Mouse (Mus musculus): ENCODE measurements around the gene Reln. TPM values are rescaled to one million over a fixed set of nuclear protein-coding genes. Genes with fewer than 3 reads are reported as not detected.

The Reln gene
- total RNA-seq, 2 experiments from 2014 or later: 144 to 145 TPM

DNA sequence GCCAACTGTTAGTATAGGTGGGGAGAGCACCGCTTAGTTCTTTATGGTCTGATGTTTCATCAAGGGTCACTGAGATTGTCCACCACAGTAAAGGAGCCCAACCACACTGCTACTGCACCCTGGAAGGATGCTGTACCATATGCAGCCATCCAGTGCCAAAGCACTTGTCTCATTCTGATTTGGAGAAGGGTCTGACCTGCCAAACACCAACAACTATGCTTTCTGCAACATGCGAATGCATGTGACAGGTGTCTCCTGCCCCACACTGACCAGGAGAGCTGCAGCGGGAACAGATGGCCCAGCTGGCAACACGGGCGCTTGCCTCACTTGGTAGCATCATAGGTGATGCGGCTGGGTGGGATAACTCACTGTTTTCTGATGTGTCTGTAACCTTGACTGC lies 91.2 kb downstream of the Reln start:
- DNase-seq (ENCODE audit: extremely low spot score in 1 of 2, low spot score in 2 of 2): no peak
- intact Hi-C loops (cut with DNase I): no loop called here

DNA sequence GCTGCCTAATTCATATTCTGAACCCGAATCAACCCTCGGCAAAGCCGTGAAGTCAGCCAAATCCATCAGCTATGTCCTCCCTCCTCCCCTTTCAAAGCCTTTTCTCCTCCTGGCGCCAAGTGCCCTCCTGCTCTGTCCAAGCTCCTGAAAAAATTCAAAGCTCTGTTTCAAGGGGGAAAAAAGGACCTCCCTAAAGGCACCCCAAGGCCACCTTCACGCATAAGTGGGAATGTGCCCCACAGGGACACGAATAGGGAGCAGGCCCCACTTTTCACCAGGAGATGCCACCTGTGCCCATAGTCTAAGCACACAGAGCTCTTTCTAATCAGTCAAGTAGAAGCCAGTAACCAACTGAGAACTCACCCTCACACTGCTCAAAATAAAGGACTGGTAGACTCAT lies 96.7 kb downstream of the Reln start:
- no peak for DNase-seq (ENCODE audit: extremely low spot score in 1 of 2, low spot score in 2 of 2)
- intact Hi-C loops (cut with DNase I): no loop called here

DNA sequence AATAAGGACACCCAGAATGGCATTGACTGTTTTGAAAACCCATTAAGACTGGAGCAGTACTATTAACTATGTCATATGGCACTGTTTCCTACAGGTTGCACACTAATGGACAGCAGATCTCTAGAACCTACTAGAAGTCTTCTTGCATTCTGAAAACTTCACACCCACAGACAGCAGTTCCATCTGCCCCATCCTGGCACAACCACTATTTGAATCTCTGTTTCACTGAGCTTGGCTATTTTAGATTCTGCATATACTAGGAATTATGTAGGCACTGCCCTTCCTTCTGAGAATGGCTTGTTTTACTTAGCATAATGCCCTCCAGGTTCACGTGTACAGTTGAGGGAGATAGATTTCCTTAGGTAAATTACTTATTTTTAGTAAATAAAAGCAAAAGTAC lies 99.4 kb downstream of the Reln start:
- intact Hi-C loops (cut with DNase I): no loop called here

DNA sequence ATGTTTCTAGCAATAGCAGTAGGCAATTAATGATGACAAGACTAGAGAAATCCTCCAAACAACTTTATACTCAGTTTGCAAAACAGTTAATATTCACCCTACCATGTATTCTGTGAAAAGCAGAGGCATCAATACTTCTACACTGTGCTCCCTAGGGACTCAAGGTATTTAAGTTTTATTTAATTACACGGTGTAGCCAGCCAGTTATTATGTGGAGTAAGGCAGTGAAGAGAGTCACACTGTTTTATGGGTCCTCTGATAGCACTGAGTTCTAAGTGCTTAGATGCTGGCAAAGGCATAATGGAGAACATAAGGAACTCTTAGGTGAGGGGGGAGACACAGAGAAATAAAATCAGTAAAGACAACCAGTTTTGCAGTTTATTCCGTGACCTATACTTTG lies 101.0 kb downstream of the Reln start:
- intact Hi-C loops (cut with DNase I): no loop called here
- DNase-seq (ENCODE audit: extremely low spot score in 1 of 2, low spot score in 2 of 2): no peak

More for the DNA sequence above, 99.4 kb downstream of the Reln start:
- DNase-seq (ENCODE audit: extremely low spot score in 1 of 2, low spot score in 2 of 2): peak in 1 of 2 experiments; percentile 4

DNA sequence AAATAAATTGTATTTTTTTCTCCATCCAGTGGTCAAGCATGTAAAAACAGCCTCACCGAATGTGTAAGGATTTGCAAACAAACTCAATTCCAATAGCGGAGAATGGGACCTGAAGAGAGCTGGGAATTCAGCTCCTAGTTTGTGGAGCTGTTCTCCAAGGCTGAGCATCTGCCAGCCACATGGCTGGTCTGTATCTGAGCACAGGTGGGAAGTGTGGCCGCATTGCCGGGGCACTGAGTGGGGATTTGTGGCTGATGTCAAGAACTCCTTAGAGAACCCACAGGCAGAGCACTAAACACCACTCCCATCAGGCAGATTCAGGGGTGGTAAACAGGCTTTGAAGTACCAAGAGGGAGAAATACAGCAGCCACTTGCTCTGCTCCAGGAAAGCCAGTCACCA lies 102.9 kb downstream of the Reln start:
- DNase-seq (ENCODE audit: extremely low spot score in 1 of 2, low spot score in 2 of 2): no peak
- intact Hi-C loops (cut with DNase I): no loop called here

DNA sequence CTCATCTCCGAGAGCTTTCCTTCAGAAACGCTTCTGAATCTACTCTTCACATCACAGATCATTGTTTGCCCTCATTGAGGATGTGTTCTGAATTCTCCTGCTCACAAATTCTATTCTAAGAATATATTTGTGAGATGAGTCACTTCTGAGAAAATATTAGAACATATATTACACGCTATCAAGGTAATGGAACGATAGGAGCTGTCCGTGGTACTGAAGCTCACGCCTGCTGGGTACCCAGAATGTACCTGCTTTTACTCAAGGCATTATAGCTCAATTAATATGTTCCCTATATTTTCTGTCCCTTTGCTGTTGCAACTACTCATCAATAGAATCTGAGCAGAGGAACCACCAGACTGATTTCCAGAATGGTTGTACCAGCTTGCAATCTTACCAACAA lies 107.7 kb downstream of the Reln start:
- no peak for DNase-seq (ENCODE audit: extremely low spot score in 1 of 2, low spot score in 2 of 2)
- intact Hi-C loops (cut with DNase I): no loop called here

DNA sequence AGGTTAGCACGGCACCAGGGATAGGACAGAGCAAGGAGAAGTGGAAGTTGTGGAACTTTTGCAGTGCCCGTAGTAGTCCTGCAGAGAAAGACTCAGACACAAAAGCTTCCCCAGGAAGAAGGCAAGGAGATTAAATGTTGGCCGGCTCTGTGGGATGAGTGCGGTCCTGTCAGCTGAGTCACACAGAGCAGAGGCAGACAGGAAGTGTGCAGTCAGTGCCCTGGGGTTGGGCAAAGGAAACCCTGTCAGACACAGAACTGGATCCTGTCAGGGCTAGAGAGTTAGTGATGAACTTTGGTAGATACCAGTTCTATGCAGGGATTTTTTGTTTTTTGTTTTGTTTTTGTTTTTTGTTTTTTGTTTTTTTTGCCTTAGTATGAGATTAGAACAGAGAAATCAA lies 120.0 kb downstream of the Reln start:
- intact Hi-C loops (cut with DNase I): no loop called here
- no peak for DNase-seq (ENCODE audit: extremely low spot score in 1 of 2, low spot score in 2 of 2)

DNA sequence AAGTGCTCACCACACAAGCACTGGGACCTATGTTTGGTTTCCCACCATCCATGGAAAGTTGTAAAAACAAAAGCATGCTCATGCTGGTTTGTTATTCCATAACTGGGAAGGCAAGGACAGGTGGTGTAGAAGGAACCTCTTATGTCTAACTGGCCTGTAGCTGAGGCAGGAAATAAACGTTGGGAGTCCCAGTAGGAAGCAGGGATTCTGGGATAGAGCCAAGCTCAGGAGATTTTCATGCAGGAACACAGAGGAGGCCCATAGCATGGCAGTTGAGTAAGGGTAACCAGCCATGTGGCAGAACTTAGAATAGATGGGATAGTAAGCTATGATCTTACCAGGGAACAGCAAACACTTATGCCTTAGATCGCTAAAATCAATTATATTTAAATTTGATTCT lies 120.6 kb downstream of the Reln start:
- DNase-seq (ENCODE audit: extremely low spot score in 1 of 2, low spot score in 2 of 2): no peak
- intact Hi-C loops (cut with DNase I): no loop called here

DNA sequence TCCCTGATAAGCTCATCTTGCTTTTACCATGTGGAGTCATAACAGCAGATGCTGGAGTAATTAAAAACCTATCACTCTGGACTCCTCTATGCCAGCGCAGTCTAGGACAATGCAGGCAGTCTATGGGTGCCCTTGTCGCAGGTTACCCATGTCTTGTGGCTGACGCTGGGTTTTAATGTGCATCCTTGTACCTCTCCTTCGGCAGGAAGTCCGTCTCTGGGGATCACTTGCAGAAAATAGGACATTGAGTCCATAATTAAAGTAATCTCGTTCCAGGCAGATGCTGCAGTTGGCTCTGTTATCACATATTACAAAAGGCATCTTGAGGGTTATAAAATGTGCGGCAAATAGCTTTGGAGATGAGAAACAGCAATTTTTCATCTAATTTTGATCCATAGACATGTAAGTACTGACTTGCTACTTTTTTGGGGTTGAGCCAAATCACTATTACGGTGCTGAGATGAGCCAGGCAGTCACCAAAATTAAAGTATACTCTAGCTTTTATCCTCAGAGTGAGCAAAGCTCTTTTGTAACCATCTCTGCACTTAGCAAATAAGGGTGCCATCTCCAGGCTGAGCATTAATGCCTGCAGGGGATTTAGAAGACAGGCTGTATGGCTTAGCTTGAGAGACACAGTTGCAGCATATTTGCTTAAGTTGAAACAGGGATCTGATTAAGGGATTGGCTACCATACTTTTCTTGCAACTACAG lies 136.0 kb downstream of the Reln start:
- intact Hi-C loops (cut with DNase I): no loop called here
- DNase-seq (ENCODE audit: extremely low spot score in 1 of 2, low spot score in 2 of 2): no peak

DNA sequence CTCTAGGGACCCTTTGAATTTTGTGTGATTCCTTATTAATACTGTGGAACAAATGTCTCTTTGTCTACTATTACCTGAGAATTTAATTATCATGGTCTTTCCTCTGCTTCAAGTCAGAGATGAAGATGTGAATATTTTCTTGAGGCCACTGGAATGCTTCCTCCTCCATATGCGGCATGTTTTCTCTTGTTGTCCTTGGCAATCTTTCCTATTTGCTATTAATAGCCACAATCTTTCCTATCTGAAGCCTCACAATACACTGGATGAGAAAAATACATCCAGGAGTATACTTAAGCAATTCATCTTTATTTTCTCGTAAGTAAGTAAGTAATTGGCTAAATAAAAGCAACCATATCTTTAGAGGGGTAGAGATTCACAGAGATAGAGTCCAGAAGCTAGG lies 146.6 kb downstream of the Reln start:
- intact Hi-C loops (cut with DNase I): no loop called here
- DNase-seq (ENCODE audit: extremely low spot score in 1 of 2, low spot score in 2 of 2): no peak

DNA sequence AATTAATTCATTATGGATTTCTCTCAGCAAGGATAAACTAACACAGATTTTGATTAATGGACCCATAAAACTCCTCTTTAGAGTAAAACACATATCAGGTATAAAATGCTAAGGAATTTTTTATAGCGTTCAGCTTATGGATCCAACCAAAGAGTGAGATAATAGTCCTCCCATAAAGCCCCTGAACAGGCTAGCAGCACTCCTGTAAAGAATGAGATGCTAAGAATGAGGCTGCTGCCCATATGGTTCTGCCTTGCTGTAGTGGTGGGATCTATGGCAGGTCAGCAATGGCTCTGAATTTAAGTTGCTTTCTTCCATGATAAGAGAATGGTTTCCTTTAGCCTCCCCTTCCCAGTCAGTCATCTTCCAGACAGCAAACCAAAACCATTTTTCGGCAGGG lies 147.6 kb downstream of the Reln start:
- DNase-seq (ENCODE audit: extremely low spot score in 1 of 2, low spot score in 2 of 2): no peak
- intact Hi-C loops (cut with DNase I): no loop called here

DNA sequence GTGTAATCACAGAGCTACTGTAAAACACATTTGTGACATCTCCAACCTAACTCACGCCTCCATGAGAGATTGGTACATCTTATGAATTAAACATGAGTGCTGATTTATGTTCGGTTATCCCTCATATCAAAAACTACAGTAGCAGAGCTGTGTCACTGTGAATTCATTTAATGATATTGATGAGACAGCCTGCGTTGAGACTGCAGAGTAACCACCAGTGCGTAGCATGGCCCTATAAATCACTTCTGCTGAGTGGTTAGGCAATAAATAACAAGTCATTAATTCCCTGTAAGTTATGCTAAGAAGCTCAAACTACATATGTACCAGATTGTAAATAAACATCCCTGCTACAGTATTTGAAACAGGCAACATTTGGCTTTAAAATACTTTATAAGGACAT lies 148.0 kb downstream of the Reln start:
- DNase-seq (ENCODE audit: extremely low spot score in 1 of 2, low spot score in 2 of 2): no peak
- intact Hi-C loops (cut with DNase I): no loop called here

DNA sequence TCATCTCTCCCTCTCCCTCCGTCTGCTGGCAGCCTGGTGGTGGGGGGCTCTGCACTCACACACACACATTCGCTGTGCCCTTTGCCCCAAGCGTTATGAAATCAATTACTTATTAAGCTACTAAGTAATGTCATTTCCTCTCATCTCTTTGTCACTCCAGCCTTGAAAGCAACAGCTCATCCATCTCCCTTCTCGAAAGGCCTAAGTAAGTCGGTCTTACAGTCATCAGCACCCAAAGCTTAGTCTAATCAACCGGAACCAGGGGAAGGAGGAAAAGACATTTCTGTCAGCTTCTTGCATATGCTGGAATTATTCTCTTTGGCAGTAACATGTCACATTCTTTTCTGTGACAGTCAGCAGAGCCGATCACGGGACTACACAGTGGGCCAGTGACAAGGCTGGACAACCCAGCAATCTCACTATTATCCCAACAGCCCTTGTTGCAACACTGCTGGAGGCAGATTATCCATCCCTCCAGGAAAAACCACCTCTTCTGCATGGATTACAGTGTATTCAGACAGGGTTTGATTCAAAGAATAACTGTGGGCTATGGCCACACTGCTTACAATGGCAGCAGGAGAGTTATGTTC lies 149.1 kb downstream of the Reln start:
- no peak for DNase-seq (ENCODE audit: extremely low spot score in 1 of 2, low spot score in 2 of 2)
- intact Hi-C loops (cut with DNase I): no loop called here

DNA sequence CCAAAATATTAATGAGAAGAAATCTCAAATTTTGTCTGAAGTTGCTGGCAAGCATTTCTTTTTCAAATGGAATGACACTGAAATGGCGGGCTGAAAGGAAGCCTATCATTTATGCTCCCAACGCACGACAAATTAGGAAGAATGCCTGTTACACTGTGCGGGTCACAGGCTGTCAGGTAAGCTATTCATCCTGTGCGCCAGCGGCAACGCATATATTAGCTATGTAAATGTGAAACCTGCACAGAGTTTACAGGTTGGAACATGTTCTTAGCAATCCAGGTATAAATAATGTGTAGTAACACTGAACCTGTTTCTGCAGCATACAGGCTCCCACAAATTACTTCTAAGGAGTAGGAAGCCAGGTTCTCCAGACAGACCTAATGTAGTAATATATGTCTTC lies 152.7 kb downstream of the Reln start:
- DNase-seq (ENCODE audit: extremely low spot score in 1 of 2, low spot score in 2 of 2): no peak
- intact Hi-C loops (cut with DNase I): no loop called here

DNA sequence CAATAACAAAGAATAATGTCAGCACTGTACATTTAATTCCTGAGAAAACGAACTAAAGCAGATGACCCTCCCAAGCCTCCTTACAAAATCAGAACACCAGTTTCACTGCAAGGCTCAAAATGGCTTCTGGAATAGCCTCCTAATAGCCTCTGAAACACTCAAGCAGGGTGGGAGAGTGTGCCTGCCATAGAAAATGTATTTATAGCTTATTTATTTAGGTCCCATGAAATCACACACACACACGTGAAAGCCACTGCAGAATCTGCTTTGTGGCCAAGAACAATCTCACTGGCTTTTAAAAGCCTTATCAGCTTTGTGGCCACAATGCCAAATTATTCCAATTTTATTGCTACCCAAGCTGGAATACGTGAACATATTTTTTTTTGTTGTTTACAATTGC lies 154.2 kb downstream of the Reln start:
- no peak for DNase-seq (ENCODE audit: extremely low spot score in 1 of 2, low spot score in 2 of 2)
- intact Hi-C loops (cut with DNase I): no loop called here

DNA sequence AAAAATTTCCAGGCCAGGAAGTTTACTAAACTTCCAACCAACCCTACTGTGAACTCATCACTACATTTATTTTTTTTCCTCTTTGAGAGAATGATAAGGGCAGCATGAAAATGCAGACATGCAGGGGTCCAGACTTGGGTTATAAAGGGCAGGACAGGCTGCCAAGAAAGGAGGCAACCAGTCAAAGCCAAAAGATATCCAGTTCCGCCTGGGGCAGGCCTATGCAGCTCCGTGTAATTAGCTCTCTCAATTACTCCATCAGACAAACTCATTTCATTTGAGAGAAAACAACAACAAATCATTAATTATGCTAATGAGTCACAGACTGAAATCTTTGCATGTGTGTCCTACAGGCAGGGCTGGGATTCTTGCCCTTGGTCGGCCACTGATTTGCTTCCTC lies 156.9 kb downstream of the Reln start:
- intact Hi-C loops (cut with DNase I): no loop called here
- no peak for DNase-seq (ENCODE audit: extremely low spot score in 1 of 2, low spot score in 2 of 2)

DNA sequence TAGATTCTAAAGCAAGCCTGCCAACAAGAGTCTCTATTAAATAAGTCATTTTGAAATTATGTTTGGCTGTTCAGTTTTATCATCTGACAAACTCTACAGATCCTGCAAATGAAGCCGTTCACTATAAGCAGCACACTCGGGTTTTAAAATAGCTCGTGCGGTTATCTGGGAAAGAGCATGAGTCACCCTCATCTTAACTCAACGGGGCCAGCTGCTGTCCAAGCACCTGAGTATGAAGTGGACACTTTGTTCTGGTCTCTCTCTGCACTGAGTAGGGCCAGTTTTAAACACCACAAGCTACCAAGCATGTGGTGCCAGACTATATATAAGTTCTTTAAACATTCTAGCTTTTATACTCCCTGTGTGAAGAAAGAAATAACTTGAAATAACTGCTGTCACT lies 168.0 kb downstream of the Reln start:
- no peak for DNase-seq (ENCODE audit: extremely low spot score in 1 of 2, low spot score in 2 of 2)
- intact Hi-C loops (cut with DNase I): no loop called here

DNA sequence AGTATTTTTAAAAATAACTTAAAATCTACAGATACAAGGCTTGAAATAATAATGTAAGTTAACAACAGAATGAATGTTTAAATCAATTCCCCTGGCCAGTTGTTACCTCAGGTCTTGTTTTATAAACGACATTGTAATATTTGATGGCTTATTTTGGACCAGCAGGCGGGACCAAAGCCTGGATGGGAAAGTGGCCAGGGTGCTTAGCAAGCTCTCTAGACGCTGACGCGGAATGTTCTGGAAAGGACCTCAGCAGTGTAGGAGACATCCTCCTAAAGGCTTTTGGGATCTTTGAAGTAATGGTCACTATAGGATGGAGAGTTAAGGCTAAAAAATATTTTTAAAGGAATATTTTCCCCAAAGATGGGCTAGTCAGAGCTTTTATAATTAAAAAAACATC lies 173.2 kb downstream of the Reln start:
- intact Hi-C loops (cut with DNase I): no loop called here
- DNase-seq (ENCODE audit: extremely low spot score in 1 of 2, low spot score in 2 of 2): no peak

DNA sequence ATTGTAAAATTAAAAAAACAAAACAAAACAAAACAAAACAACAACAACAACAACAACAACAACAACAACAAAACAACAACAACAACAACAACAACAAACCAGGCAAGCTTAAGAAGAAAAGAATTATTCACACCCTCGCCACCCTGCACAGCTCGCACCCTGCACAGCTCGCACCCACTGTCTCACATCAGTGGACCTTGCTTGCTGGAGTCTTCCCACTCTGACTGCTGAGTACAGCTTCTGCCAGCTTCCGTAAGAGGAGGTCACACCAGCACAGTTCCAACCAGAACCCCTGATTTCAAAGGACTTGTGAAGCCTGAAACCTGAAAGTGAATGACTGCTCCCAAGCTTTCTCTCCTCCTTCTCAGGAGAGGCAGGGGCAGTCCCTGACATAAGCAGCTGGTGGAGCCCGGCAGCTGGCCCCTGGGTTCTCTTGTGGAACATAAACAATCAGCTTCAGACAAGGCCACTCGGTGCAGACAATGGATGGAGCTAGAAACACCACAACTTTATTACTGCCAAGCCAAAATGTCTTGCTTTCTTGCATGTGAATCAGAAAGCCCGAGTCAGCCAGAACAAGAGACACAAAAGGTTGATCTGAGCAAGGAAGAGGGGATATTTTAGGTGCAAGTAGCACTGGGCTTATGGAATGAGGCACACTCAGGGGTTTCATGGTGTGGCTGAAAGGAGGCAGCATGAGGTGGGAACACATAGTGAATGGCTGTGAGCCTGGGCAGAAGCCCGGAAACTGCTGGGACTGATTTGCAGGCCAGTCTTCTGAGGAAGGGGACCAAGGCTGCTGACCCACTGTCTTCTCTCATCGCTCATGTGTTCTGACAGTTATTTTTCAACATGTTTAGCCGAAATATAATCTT lies 180.2 kb downstream of the Reln start:
- intact Hi-C loops (cut with DNase I): no loop called here

DNA sequence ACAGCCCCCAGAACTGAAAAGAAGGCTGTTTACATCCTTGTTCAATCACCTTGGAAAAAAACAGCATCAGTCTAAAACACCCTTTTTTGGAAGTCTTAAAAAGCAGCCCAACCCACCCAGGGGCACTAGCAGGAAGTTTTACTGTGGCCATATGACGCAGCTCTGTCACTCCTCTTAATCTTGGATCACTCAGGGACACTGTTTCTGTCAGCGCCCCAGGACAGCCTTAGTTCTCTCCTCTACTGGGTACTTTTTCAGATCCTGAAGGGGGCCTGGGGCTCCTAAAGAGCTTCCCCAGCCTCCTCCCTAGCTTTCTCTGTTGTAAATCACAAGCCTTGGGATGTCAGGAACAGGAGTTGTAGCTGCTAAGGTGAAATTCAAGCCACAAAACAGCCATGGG lies 183.6 kb downstream of the Reln start:
- DNase-seq (ENCODE audit: extremely low spot score in 1 of 2, low spot score in 2 of 2): no peak
- intact Hi-C loops (cut with DNase I): no loop called here

More for the DNA sequence above, 180.2 kb downstream of the Reln start:
- DNase-seq (ENCODE audit: extremely low spot score in 1 of 2, low spot score in 2 of 2): no peak
